Mouse (Mus musculus) thymus, adult 2 months (tissue): ENCODE results near the gene Tmem63a.

ENCODE experiments used
- CTCF ChIP-seq: fragments of 200-500 bp; IDR thresholded peaks from 2 replicates; pipeline ENCODE4 v1.5.1; 2012; ENCODE audit warnings: mild to moderate bottlenecking, control low read depth, low read length, moderate library complexity, borderline replicate concordance; ENCODE audit not compliant: control insufficient read depth, poor library complexity, insufficient read depth; ENCODE audit errors: extremely low read depth
- POLR2A ChIP-seq: fragments of 200-500 bp; IDR thresholded peaks from 2 replicates; pipeline ENCODE4 v1.6.1; 2012; ENCODE audit warnings: mild to moderate bottlenecking, low read length, control low read depth, moderate library complexity; ENCODE audit not compliant: control insufficient read depth, poor library complexity, insufficient read depth; ENCODE audit errors: extremely low read depth

GRCm38 (mm10) chr1:180905876-180906275, 36.3 kb upstream of the Tmem63a start:
- no peak for TF ChIP-seq POLR2A
- TF ChIP-seq CTCF: no peak
